Mouse (Mus musculus): ENCODE results near the gene Serpina1e. TPM values are rescaled to one million over a fixed set of nuclear protein-coding genes. Genes with fewer than 3 reads are reported as not detected.
"Not testable (repeated sequence)": the region's sequence is repeated elsewhere in the genome, so short reads cannot be mapped to it uniquely, and the experiment has no call there.

Gene Serpina1e
- polyA plus RNA-seq, 2 experiments from 2014 or later = not detected

DNA sequence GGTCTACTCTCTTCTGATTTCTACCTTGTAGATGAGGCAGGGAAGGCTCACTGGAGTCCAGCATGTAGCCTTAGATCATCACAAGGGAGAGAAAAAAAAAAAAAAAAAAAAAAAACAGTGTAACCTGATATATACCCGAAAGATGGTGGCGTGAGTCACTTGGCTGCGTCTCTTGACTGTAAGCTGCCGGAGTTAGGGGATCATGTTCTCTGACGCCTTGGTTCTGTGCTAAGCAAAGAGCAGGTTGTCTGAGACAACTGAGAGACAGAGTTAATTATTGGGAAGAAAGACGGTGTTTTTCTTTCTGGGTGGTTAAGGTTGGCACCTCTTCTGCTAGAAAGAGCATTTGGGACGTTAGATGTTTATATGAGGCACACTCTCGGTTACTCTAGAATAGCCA is 4.1 kb upstream of the Serpina1e start:
- no peak for ATAC-seq

DNA sequence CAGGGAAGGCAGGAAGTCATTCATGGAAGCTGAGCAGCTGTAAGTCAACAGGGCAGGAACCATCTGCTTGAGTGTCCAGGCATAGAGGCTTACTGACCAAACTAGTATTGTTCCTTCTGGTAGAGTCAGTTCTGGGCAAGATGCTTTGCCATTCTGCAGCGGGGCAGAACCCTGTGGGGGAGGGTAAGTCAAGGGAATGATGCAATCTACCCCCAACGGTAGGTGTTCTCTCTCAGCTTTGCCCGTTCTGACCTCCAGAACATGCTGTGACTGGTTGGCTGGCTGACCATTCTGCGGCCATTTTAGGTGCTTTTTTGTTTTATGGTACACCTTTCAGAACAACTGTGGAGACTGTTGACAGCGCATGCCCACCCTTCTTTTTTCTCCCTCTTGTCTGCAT is 3.6 kb upstream of the Serpina1e start:
- no peak for ATAC-seq

DNA sequence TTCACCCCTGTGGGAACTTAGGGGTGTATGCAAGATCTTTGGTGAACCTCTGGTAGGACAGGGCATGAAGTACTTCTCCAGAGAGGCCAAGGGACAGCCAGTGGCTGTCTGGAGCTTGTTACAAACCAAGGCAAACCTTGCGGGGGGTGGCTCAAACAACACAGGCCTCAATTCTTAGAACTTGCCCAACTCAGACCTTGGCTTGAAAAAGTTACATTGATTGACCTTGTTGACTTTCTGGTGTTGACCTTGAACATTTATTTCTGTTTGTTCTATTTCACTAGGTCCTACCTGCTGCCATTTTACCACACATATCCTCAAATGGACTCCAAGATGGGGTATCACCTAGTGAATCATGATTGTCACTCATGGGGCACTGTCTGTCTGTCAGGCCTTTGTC is 2.9 kb upstream of the Serpina1e start:
- no peak for ATAC-seq

DNA sequence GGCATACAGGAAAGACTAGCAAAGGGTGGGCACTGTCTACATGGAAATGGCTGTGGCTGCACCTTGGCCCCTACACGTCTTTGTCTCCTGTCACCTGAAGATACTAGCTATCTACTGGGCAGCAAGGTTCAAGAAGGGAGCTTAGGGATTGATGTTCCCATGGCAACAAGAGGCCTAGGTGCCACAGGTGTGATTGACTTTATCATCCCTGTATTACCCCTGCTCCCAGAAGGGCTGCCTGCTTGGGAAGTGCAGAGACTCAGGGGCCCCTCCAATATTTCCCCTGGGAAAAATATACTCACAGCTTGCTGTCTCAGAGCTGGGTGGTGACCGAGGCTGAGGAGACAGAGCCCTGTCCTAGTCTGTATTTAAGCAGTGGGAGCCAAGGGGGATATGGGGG is 2.2 kb downstream of the Serpina1e start:
- ATAC-seq = not testable (repeated sequence)

DNA sequence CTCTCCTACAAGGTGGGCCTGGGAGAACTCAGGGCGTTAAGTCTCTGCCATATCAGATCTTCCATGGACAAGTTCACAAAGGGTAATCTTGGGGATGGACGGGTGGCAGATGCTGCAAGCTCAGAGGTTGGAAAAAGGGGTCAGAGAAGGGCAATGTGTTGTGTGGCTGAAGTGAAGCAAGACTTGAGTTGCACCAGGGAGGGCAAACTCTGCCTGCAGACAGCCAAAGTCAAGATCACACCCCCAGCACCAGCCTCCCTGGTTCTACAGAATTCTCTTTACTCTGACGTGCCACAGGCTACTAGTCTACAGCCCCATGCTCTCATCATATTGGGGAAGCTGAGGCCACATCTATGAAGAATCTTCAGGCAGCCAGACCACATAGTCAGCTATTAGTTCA is 5.8 kb downstream of the Serpina1e start:
- ATAC-seq = not testable (repeated sequence)

DNA sequence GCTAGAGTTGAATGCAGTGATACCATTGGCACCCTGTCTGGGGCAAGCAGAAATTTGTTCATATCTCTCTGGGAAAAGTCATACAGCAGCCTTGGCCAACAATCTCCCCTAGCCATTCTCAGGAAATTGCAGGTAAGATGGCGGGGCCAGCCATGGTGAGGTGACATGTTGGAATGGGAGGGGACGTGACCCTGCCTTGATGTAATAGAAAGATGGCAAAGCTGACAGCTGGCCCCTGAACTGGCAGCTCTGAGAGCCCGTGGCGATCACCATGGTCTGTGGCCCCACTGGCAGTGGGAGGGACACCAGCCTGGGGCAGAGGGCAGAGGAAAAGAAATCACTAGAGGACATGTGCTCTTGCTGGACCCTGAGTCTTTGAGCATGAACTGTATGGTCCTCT is 12.5 kb downstream of the Serpina1e start:
- ATAC-seq = no peak

DNA sequence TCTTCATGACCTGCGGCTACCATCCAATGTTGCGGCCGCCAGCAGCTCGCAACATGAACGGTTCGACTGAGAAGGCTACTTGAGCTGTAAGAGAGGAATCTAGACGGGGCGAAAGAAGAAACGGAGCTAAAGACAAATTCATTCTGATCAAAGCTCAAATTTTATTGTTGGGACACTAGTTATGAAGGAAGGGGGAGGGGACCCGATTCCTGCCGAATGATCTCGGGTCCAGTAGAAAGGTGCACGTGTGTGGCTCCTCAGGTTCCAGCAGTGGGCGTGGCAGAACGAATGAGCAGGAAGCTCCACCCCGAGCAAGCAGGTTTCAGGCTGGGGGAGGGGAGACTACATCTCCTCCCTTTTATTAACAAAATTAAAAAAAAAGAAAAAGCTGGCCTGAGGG is 49.6 kb downstream of the Serpina1e start:
- ATAC-seq = not testable (repeated sequence)

DNA sequence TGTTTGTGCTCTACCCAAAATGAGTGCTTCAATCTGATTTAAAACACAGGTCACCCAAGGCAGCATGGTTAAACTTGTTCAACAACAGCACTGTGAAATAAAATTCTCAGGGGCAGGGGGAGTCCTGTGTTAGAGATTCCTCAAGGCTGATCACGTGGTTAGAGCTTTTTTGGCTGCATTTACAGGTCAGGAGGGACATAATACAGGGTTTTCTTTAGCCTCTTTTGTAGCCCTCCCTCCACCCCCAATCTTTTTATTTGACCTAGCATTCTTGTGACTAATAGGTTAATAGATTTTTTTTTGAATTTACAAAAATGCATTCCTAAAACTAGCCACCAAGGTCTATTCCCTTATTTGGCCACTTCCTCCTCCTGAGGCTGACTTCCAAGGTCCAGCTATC is 51.0 kb downstream of the Serpina1e start:
- not testable (repeated sequence) for ATAC-seq

DNA sequence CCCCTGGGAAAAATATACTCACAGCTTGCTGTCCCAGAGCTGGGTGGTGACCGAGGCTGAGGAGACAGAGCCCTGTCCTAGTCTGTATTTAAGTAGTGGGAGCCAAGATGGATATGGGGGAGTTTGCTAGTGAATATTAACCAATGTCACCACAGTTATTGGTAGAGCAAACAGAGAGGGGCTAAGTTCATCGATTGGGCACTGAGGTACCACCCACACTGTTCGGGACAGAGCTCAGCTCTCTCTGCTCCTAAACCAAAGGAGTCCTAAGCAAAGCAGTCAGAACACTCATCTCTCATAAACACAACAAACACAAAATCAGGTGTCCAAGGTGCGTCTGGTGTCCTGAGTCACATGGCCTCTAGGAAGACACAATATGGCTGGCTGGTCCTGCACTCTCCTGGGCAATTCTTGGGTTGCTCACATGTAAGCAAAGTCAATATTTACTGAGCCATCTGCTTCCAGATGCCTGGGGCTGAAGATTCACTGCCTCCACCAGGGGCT is 53.9 kb downstream of the Serpina1e start, which contains the start of gene Serpina1c:
Serpina1c (minus strand) TSS at position 51 of the 504 bp plus-strand sequence.
- ATAC-seq = not testable (repeated sequence)

DNA sequence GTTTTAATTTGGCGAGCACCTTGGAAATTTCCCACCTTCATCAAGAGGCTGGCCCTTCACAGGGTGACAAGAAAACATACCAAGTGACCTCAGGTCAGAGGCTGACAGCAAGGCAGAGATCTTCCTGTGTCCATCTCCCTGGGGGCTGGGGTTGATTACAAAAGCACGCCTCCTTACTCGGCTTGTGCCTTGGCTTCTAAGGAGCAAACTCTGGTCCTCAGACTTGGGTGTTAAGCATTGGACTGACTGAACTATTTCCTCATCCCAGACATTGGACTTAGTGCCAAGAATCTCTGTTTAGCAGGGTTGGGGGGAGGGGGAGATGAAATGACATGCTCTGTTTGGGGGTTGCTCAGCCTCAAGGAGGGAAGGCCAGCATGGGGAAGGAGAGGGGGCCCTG is 56.8 kb downstream of the Serpina1e start:
- ATAC-seq = not testable (repeated sequence)

Other genes starting within 250 kb of the Serpina1e start
- not detected for gene Serpina1d, start 185.4 kb downstream of the Serpina1e start, polyA plus RNA-seq (2017; shearing (Covaris generic))
- gene Serpina1b, start 128.6 kb downstream of the Serpina1e start, polyA plus RNA-seq (2017; shearing (Covaris generic)) = not detected
- gene Serpina1a, start 95.4 kb downstream of the Serpina1e start, polyA plus RNA-seq (2017; shearing (Covaris generic)) = not detected
- gene Serpina1c, start 54.1 kb downstream of the Serpina1e start, polyA plus RNA-seq (2017; shearing (Covaris generic)) = not detected
- not detected for gene Serpina11, start 31.0 kb upstream of the Serpina1e start, polyA plus RNA-seq (2017; shearing (Covaris generic))
- gene Serpina9, start 54.8 kb upstream of the Serpina1e start, polyA plus RNA-seq (2017; shearing (Covaris generic)) = 1 to 10 TPM; 1.1 to 1.3 TPM
- gene Serpina12, start 85.5 kb upstream of the Serpina1e start, polyA plus RNA-seq (2017; shearing (Covaris generic)) = not detected
- not detected for gene Serpina5, start 142.1 kb upstream of the Serpina1e start, polyA plus RNA-seq (2017; shearing (Covaris generic))
- gene Serpina3a, start 153.7 kb upstream of the Serpina1e start, polyA plus RNA-seq (2017; shearing (Covaris generic)) = not detected
- not detected for gene Serpina3b, start 169.0 kb upstream of the Serpina1e start, polyA plus RNA-seq (2017; shearing (Covaris generic))
- not detected for gene Serpina3c, start 194.9 kb upstream of the Serpina1e start, polyA plus RNA-seq (2017; shearing (Covaris generic))